Mouse (Mus musculus) liver, embryonic 14.5 days (tissue): Measurements from ENCODE around the gene Tbc1d17. TPM values are rescaled to one million over a fixed set of nuclear protein-coding genes. Genes with fewer than 3 reads are reported as not detected.
A peak's percentile ranks its signal among the peaks of the same experiment; 100 is the strongest.

Source experiments
- ATAC-seq: fragments of 200-750 bp; cut with Nextera tagmentation; 2 replicates; pipeline ENCODE4 v1.8.0; 2017; ENCODE audit warnings: moderate number of reproducible peaks, mild to moderate bottlenecking, moderate library complexity; ENCODE audit not compliant: insufficient read depth
- DNase-seq, 3 experiments: peaks; one replicate each; pipeline ENCODE4 v3.0.0-alpha.2; 2012 to 2013; ENCODE audit warnings: low read depth in 3 of 3, low spot score in 3 of 3
- H3K27ac ChIP-seq: fragments of 300-500 bp; sonication (generic); 2 replicates; pipeline ENCODE4 v1.5.1; 2014; ENCODE audit warnings: moderate library complexity, mild to moderate bottlenecking, control low read depth, inconsistent platforms
- H3K27me3 ChIP-seq: fragments of 300-500 bp; sonication (generic); 2 replicates; pipeline ENCODE4 v1.6.1; 2014; ENCODE audit warnings: mild to moderate bottlenecking, low read length, moderate library complexity; ENCODE audit not compliant: control insufficient read depth, insufficient read depth
- H3K36me3 ChIP-seq: fragments of 300-500 bp; sonication (generic); replicated peaks from 2 replicates; pipeline ENCODE4 v1.6.1; 2014; ENCODE audit warnings: low read depth; ENCODE audit not compliant: control insufficient read depth, insufficient read depth
- H3K4me1 ChIP-seq, 2 experiments: fragments of 200-500 bp in 1 of 2; fragments of 300-500 bp in 1 of 2; sonication (generic) in 1 of 2; replicated peaks; 2 replicates each; pipeline ENCODE4 v1.6.1; 2012 to 2014; ENCODE audit warnings: antibody characterized with exemption in 1 of 2, inconsistent platforms in 1 of 2, low read length in 1 of 2; ENCODE audit not compliant: control insufficient read depth in 2 of 2, insufficient read depth in 2 of 2
- H3K4me2 ChIP-seq: fragments of 300-500 bp; sonication (generic); 2 replicates; pipeline ENCODE4 v1.6.1; 2014; ENCODE audit warnings: low read depth, mild to moderate bottlenecking, control low read depth, moderate library complexity
- H3K4me3 ChIP-seq, 2 experiments: fragments of 200-500 bp in 1 of 2; fragments of 300-500 bp in 1 of 2; sonication (generic) in 1 of 2; 2 replicates each; pipeline ENCODE4 v1.5.1; 2012 to 2014; ENCODE audit warnings: low read depth in 2 of 2, low read length in 2 of 2, mild to moderate bottlenecking in 2 of 2, control low read depth in 1 of 2, inconsistent platforms in 1 of 2, moderate library complexity in 1 of 2; ENCODE audit not compliant: insufficient read depth in 1 of 2
- H3K9ac ChIP-seq: fragments of 300-500 bp; sonication (generic); replicated peaks from 2 replicates; pipeline ENCODE4 v1.6.1; 2014; ENCODE audit warnings: mild to moderate bottlenecking, control low read depth, moderate library complexity
- H3K9me3 ChIP-seq: fragments of 300-500 bp; sonication (generic); 2 replicates; pipeline ENCODE4 v1.6.1; 2016; ENCODE audit warnings: low read length, mixed read lengths; ENCODE audit not compliant: control insufficient read depth
- CTCF ChIP-seq: IDR thresholded peaks from 2 replicates; pipeline ENCODE4 v1.5.1; 2016; ENCODE audit warnings: antibody characterized with exemption, low read depth, control low read depth
- EP300 ChIP-seq: IDR thresholded peaks from 2 replicates; pipeline ENCODE4 v1.6.1; 2016; ENCODE audit warnings: antibody characterized with exemption, low read depth
- WGBS: fragments of 180-500 bp; shearing (Covaris S2); extraction: QIAGEN DNeasy Blood & Tissue Kit; methylation state at CpG from one replicate; pipeline ENCODE4 v1.1.7; 2014; ENCODE audit not compliant: insufficient replicate concordance; 5-methylcytosine and 5-hydroxymethylcytosine counted together
- polyA plus RNA-seq, 2 experiments: library from polyadenylated mRNA; depleted of rRNA in 1 of 2; stranded (reverse) in 1 of 2; unstranded in 1 of 2; fragments of >200 nt; fragmentation: Nextera tagmentation in 1 of 2; extraction: Ambion mirVana in 1 of 2; gene quantifications; 2 replicates each; pipeline versions ENCODE4 v1.2.1 to v1.2.3; 2012 to 2014

The Tbc1d17 gene
- polyA plus RNA-seq, 2 experiments, result 16.2 to 18.3 TPM

DNA sequence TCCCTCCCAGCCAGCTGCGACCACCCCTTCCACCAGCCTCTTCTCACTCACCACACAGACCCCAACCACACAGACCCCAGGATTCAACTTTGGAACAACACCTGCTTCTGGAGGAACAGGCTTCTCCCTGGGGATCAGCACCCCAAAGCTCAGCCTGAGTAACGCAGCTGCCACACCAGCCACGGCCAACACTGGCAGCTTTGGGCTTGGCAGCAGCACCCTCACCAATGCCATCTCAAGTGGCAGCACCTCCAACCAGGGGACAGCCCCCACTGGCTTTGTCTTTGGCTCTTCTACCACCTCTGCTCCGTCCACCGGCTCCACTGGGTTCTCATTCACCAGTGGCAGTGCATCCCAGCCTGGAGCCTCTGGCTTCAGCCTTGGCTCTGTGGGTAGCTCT lies 20.2 kb downstream of the Tbc1d17 start:
- no peak for DNase-seq
- no peak for ATAC-seq
- Histone ChIP-seq H3K9ac (no peak overlapping the region), H3K27me3 (no peaks in the 10 kb centered on the region), H3K27ac (no peak overlapping the region), H3K36me3 (peaks cover 46% of the 10 kb centered on the region), H3K4me2 (no peak overlapping the region), H3K9me3 (no peaks in the 10 kb centered on the region), H3K4me3 (no peak overlapping the region), H3K4me1 (peaks cover 4% of the 10 kb centered on the region in 2 experiments; a peak in 3 of 4 replicates)
- TF ChIP-seq CTCF (no peak), EP300 (no peak)
- 85% methylated on average over 5 of the region's 5 CpGs for WGBS

DNA sequence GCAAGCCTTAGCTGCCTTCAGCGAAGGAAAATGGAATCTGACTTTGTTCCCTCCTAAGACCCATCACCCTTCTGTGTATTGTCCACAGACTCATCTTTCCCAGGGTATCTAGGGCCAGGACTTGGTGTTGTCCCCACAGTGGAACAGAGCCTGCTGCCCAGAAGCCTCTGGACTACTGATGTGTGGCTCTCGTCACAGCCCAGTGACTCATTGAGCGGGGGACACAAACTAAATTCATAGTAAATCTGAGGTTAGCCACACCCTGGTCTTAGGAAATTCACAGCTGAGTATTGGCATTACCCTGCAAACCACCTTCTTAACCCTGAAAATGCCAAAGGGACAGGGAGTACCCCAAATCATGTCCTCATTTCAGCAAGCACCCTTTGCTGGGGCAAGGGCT lies 22.1 kb downstream of the Tbc1d17 start:
- Histone ChIP-seq H3K27ac (no peak overlapping the region), H3K4me2 (no peak overlapping the region), H3K36me3 (peaks cover 41% of the 10 kb centered on the region), H3K9ac (no peak overlapping the region), H3K4me3 (no peak overlapping the region), H3K4me1 (peaks cover 8 to 15% of the 10 kb centered on the region in 2 experiments; a peak in 3 of 4 replicates), H3K27me3 (no peaks in the 10 kb centered on the region), H3K9me3 (no peaks in the 10 kb centered on the region)
- DNase-seq (no peak), ATAC-seq (no peak)
- 83% methylated on average over 3 of the region's 3 CpGs for WGBS
- TF ChIP-seq CTCF (no peak), EP300 (no peak)

DNA sequence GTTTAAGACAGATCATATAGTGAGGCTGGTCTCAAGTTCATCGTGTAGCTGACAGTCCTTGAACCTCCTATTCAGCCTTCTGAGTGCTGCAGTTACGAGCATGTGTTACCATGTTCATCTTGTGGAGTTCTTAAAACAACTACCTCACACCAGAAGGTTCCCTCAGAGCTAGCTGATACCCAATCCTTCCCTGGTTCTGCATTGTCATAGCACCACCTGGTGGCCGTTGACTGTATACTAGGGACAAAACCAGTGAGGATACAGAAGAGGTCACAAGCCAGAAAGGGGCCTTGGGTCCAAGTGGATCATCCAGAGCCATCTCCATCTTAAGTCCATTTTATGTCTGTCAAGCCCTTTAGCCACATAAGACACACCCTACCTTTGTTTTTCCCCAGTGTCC lies 24.0 kb downstream of the Tbc1d17 start:
- Histone ChIP-seq H3K9me3 (no peaks in the 10 kb centered on the region), H3K27me3 (no peaks in the 10 kb centered on the region), H3K4me2 (no peak overlapping the region), H3K9ac (no peak overlapping the region), H3K4me1 (peaks cover 21 to 34% of the 10 kb centered on the region in 2 experiments), H3K4me3 (no peak overlapping the region), H3K36me3 (peaks cover 27% of the 10 kb centered on the region), H3K27ac (no peak overlapping the region)
- 15% methylated on average over 3 of the region's 3 CpGs for WGBS
- TF ChIP-seq EP300, result no peak
- peak; percentile 94 for TF ChIP-seq CTCF
- 0 out of 2 replicates have a peak, but pooled peaks have one; percentile 23 for ATAC-seq
- DNase-seq, result peak; percentile 45 to 64 (median 55)

DNA sequence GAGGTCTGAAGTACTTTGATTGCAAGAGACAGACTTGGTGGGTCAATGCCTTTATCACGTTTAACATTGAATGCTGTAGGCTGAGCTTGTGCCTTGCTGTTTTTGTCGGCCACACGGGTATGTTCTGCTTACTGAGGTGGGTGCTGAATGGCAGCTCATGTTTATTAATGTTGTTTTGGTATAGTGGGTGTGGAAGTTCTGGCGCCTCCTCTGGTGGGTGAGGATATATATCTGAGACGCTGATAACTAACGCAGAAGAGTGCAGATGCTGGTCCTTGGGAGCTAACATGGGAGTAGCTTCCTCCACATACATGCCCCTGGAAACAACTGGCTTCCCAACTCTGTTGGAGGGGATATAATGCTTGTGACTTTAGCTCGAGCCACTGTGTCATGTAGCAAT lies 25.5 kb downstream of the Tbc1d17 start:
- WGBS, result 30% methylated on average over 7 of the region's 7 CpGs
- no peak overlapping the region for H3K9ac ChIP-seq
- TF ChIP-seq EP300 (no peak), CTCF (peak; percentile 56)
- no peak overlapping the region for H3K4me2 ChIP-seq
- H3K4me1 ChIP-seq, result peaks cover 34 to 48% of the 10 kb centered on the region in 2 experiments
- H3K9me3 ChIP-seq, result no peaks in the 10 kb centered on the region
- DNase-seq (no peak), ATAC-seq (no peak)
- peaks cover 16% of the 10 kb centered on the region for H3K36me3 ChIP-seq
- no peak overlapping the region for H3K27ac ChIP-seq
- H3K4me3 ChIP-seq, result no peak overlapping the region
- H3K27me3 ChIP-seq, result no peaks in the 10 kb centered on the region

DNA sequence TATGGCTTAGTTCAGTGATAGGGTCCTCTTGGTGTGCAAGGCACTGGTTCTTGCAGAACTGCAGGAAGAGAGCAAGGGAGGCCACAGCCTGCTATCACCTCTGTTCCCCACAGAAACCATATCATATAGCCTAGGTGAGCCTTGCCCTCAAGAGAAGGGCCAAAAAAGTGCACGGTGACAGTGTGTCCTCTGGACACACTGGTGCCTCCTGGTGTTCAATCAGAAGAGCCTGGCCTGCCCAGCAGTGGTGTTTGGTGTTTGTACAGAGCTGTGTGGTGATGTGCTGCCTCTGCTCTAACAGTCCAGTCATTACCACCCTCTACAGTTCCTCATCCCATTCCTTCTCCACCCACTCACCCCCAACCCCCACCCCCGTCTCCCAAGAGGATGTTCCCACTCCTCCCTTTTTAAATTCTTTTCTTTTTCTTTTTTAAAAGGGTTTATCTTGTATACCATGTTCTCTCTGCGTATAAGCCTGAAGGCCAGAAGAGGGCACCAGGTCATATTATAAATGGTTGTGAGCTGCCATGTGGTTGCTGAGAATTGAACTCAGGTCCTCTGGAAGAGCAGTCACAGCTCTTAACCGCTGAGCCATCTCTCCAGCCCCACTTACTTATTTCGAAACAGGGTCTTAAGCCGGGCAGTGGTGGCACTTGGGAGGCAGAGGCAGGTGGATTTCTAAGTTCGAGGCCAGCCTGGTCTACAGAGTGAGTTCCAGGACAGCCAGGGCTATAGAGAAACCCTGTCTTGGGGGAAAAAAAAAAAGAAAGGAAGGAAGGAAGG lies 27.0 kb downstream of the Tbc1d17 start:
- H3K4me1 ChIP-seq, result peaks cover 41 to 63% of the 10 kb centered on the region in 2 experiments
- 70% methylated on average over 7 of the region's 7 CpGs for whole genome bisulfite sequencing
- H3K4me3 ChIP-seq, result no peak overlapping the region
- no peak overlapping the region for H3K4me2 ChIP-seq
- ATAC-seq (no peak), DNase-seq (no peak)
- no peak overlapping the region for H3K9ac ChIP-seq
- TF ChIP-seq EP300 (no peak), CTCF (peak; percentile 56)
- no peaks in the 10 kb centered on the region for H3K27me3 ChIP-seq
- peaks cover 8% of the 10 kb centered on the region; the same call in 1 of the 2 replicates for H3K36me3 ChIP-seq
- no peak overlapping the region for H3K27ac ChIP-seq
- no peaks in the 10 kb centered on the region for H3K9me3 ChIP-seq
